Mouse (Mus musculus) lung, postnatal 0 days (tissue): ENCODE data around the gene Bcorl1.

Experiments used
- CTCF ChIP-seq: IDR thresholded peaks from 2 replicates; pipeline ENCODE4 v1.5.1; 2016; ENCODE audit warnings: antibody characterized with exemption, mild to moderate bottlenecking
- EP300 ChIP-seq: IDR thresholded peaks from 2 replicates; pipeline ENCODE4 v1.6.1; 2016; ENCODE audit warnings: antibody characterized with exemption, mild to moderate bottlenecking, control low read depth

DNA sequence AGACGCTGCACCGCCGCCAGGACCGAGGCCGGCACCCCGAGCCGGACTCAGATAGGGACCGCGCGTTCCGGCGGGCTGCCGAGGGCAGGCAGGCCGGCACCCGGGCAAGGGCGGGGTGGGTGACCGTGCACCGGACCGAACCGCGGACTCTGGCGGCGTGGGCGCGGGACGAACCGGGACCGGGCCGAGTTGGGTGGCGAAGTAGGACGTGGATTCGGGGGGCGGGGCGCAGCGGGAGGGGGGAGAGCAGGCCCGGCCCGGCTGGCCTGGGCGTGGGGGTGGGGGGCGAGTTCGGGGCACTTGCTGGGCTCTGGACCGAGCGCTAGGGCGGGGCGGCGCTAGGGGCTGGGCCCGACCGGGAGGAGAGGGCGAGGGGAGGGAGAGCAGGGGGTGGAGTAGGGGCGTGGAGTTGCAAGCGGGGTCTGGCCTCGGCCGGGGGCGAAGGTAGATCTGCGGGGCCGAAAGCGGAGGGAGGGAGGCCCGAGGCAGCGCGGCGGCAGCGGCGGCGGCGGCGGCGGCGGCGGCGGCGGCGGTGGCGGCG lies 533 bp downstream of the Bcorl1 start:
- TF ChIP-seq CTCF (no peak), EP300 (no peak)
